Mouse (Mus musculus) adrenal gland, adult 2 months (tissue): Measurements from ENCODE around the gene Itm2b. TPM values are rescaled to one million over a fixed set of nuclear protein-coding genes. Genes with fewer than 3 reads are reported as not detected.

ENCODE experiments used
- DNase-seq: peaks from one replicate; pipeline ENCODE4 v3.0.0; 2021
- polyA plus RNA-seq: library from polyadenylated mRNA; depleted of rRNA; stranded (reverse); fragments of >200 nt; gene quantifications from 2 replicates; pipeline ENCODE4 v1.2.3, GENCODE M21; 2012
- total RNA-seq, 2 experiments: library from RNA; stranded (reverse); gene quantifications; 2 replicates each; pipeline ENCODE4 v1.2.3; 2021

Itm2b gene
- total and polyA plus RNA-seq, 3 experiments, result 828 to 1,115 (median 1,107) TPM

GRCm38 (mm10) chr14:73395750-73396149 is 10.7 kb upstream of the Itm2b start:
- no peak for DNase-seq

- DNase-seq, result no peak
Measured at GRCm38 (mm10) chr14:73394263-73395006, 9.3 kb upstream of the Itm2b start.

GRCm38 (mm10) chr14:73391457-73391856 is 6.4 kb upstream of the Itm2b start:
- no peak for DNase-seq

- DNase-seq, result no peak
Measured at GRCm38 (mm10) chr14:73390196-73390595, 5.1 kb upstream of the Itm2b start.

- no peak for DNase-seq
Measured at GRCm38 (mm10) chr14:73389059-73389458, 4.0 kb upstream of the Itm2b start.

- peak; percentile 79 for DNase-seq
Measured at GRCm38 (mm10) chr14:73388546-73388945, 3.5 kb upstream of the Itm2b start.

GRCm38 (mm10) chr14:73386493-73386892 is 1.4 kb upstream of the Itm2b start:
- DNase-seq, result no peak

- DNase-seq, result no peak
Measured at GRCm38 (mm10) chr14:73385720-73386374, 758 bp upstream of the Itm2b start.

GRCm38 (mm10) chr14:73384546-73384912 is 560 bp downstream of the Itm2b start:
- no peak for DNase-seq

- no peak for DNase-seq
Measured at GRCm38 (mm10) chr14:73383746-73384145, 1.3 kb downstream of the Itm2b start.

- DNase-seq, result peak; percentile 79
Measured at GRCm38 (mm10) chr14:73382699-73383098, 2.4 kb downstream of the Itm2b start.

GRCm38 (mm10) chr14:73381559-73381958 is 3.5 kb downstream of the Itm2b start:
- no peak for DNase-seq

GRCm38 (mm10) chr14:73377804-73378203 is 7.3 kb downstream of the Itm2b start:
- DNase-seq, result no peak

GRCm38 (mm10) chr14:73376920-73377319 is 8.2 kb downstream of the Itm2b start:
- DNase-seq, result no peak

GRCm38 (mm10) chr14:73375903-73376302 is 9.2 kb downstream of the Itm2b start:
- no peak for DNase-seq

GRCm38 (mm10) chr14:73375445-73375844 is 9.6 kb downstream of the Itm2b start:
- DNase-seq, result no peak

- DNase-seq, result peak; percentile 77
Measured at GRCm38 (mm10) chr14:73374315-73374890, 10.7 kb downstream of the Itm2b start.

GRCm38 (mm10) chr14:73373606-73374005 is 11.5 kb downstream of the Itm2b start:
- no peak for DNase-seq

- DNase-seq, result no peak
Measured at GRCm38 (mm10) chr14:73372990-73373389, 12.1 kb downstream of the Itm2b start.

- DNase-seq, result no peak
Measured at GRCm38 (mm10) chr14:73371577-73371976, 13.5 kb downstream of the Itm2b start.

GRCm38 (mm10) chr14:73370695-73371372 is 14.3 kb downstream of the Itm2b start:
- DNase-seq, result no peak

- no peak for DNase-seq
Measured at GRCm38 (mm10) chr14:73370078-73370670, 14.9 kb downstream of the Itm2b start.
